Mouse (Mus musculus) hindbrain, embryonic 13.5 days (tissue): Measurements from ENCODE around the gene Frmpd4. TPM values are rescaled to one million over a fixed set of nuclear protein-coding genes. Genes with fewer than 3 reads are reported as not detected.

ENCODE experiments used
- ATAC-seq: fragments of 200-750 bp; cut with Nextera tagmentation; 2 replicates; pipeline ENCODE4 v1.8.0; 2017; ENCODE audit warnings: moderate TSS enrichment; ENCODE audit not compliant: low FRiP score
- H3K27ac ChIP-seq: fragments of 300-500 bp; sonication (generic); 2 replicates; pipeline ENCODE4 v1.5.1; 2015; ENCODE audit warnings: inconsistent platforms, mild to moderate bottlenecking, moderate library complexity
- H3K27me3 ChIP-seq: fragments of 300-500 bp; sonication (generic); 2 replicates; pipeline ENCODE4 v1.6.1; 2015; ENCODE audit warnings: mild to moderate bottlenecking, inconsistent platforms
- H3K36me3 ChIP-seq: fragments of 300-500 bp; sonication (generic); 2 replicates; pipeline ENCODE4 v1.6.1; 2015; ENCODE audit warnings: mild to moderate bottlenecking, inconsistent platforms
- H3K4me1 ChIP-seq: fragments of 300-500 bp; sonication (generic); replicated peaks from 2 replicates; pipeline ENCODE4 v1.6.1; 2015; ENCODE audit warnings: inconsistent platforms
- H3K4me2 ChIP-seq: fragments of 300-500 bp; sonication (generic); 2 replicates; pipeline ENCODE4 v1.6.1; 2015; ENCODE audit warnings: inconsistent platforms, mild to moderate bottlenecking, moderate library complexity
- H3K4me3 ChIP-seq: fragments of 300-500 bp; sonication (generic); 2 replicates; pipeline ENCODE4 v1.5.1; 2015; ENCODE audit warnings: mild to moderate bottlenecking, inconsistent platforms
- H3K9ac ChIP-seq: fragments of 300-500 bp; sonication (generic); 2 replicates; pipeline ENCODE4 v1.6.1; 2015; ENCODE audit warnings: mild to moderate bottlenecking, inconsistent platforms
- H3K9me3 ChIP-seq: fragments of 300-500 bp; sonication (generic); 2 replicates; pipeline ENCODE4 v1.6.1; 2016; ENCODE audit warnings: inconsistent platforms
- WGBS: fragments of 180-500 bp; shearing (Covaris S2); methylation state at CpG from one replicate; pipeline ENCODE4 v1.1.7; 2015; 5-methylcytosine and 5-hydroxymethylcytosine counted together
- polyA plus RNA-seq: library from polyadenylated mRNA; unstranded; fragments of >200 nt; fragmentation: Nextera tagmentation; extraction: Ambion mirVana; gene quantifications from 2 replicates; pipeline ENCODE4 v1.2.1, GENCODE M21; 2015

Frmpd4 gene
- polyA plus RNA-seq, 1 experiment from 2014 or later: 0.74 TPM

GRCm38 (mm10) chrX:168123589-168123965, 453.5 kb downstream of the Frmpd4 start:
- no peaks in the 10 kb centered on the region for H3K9me3 ChIP-seq
- 10% methylated on average over 11 of the region's 11 CpGs for WGBS
- peak overlapping the region; percentile 68 for H3K9ac ChIP-seq
- H3K27me3 ChIP-seq: peaks cover 58% of the 10 kb centered on the region
- H3K36me3 ChIP-seq: no peaks in the 10 kb centered on the region
- H3K4me2 ChIP-seq: peak overlapping the region; percentile 64
- H3K27ac ChIP-seq: peak overlapping the region; percentile 12; the same call in 1 of the 2 replicates
- no peak; the same call in none of the 2 replicates for ATAC-seq
- peak overlapping the region; percentile 50 for H3K4me3 ChIP-seq
- H3K4me1 ChIP-seq: no peaks in the 10 kb centered on the region

DNA sequence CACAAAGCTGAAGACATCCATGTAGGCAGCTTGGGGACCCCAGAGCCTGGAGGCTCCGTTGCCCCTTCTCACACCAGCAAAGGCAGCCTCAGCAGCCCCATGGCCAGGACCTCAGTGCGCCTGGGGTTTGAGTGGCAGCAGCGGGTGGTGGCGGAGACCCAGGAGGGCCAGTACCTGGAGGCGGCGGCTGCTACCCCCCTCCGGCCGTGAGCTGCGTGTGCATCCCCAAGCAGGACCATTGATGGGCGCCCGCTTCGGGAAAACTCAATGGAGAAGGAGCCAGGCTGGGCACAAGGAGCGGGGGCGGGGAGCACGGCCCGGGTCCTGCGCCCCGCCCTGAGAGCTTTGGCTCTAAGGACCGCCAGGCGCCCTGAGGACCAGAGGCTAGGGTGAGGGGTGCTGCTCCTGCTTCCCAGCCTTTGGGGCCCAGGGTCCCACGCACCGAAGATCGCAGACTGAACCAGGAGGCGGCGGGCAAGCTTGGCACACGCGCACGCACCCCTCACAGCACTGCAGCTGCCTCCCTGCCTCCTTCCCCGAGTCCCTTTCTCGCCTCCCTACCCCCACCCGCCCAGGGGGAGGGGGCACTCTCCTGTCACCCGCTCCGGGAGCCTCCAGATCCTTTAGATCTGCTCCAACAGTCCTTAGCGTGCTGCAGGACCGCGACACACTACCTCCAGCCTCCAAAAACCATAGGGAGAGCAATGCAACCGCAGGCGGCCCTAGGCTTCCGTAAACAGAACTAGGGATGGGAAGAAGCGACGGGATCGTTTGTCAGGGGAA, 454.0 kb downstream of the Frmpd4 start:
- Histone ChIP-seq H3K27me3 (peaks cover 64% of the 10 kb centered on the region), H3K9ac (peak overlapping the region; percentile 68), H3K27ac (peak overlapping the region; percentile 12; the same call in 1 of the 2 replicates), H3K4me2 (peak overlapping the region; percentile 64), H3K36me3 (no peaks in the 10 kb centered on the region), H3K9me3 (no peaks in the 10 kb centered on the region), H3K4me3 (peak overlapping the region; percentile 50), H3K4me1 (no peaks in the 10 kb centered on the region)
- WGBS: 18% methylated on average over 29 of the region's 42 CpGs
- peak; percentile 92 for ATAC-seq

GRCm38 (mm10) chrX:168041589-168041988, 535.4 kb downstream of the Frmpd4 start:
- 0 out of 2 replicates have a peak, but pooled peaks cover 2% of the 10 kb centered on the region for H3K27me3 ChIP-seq
- H3K4me3 ChIP-seq: no peak overlapping the region
- no peak overlapping the region for H3K4me2 ChIP-seq
- ATAC-seq: no peak
- no peaks in the 10 kb centered on the region for H3K9me3 ChIP-seq
- H3K27ac ChIP-seq: no peak overlapping the region
- H3K4me1 ChIP-seq: no peaks in the 10 kb centered on the region
- no peak overlapping the region for H3K9ac ChIP-seq
- no peaks in the 10 kb centered on the region for H3K36me3 ChIP-seq

DNA sequence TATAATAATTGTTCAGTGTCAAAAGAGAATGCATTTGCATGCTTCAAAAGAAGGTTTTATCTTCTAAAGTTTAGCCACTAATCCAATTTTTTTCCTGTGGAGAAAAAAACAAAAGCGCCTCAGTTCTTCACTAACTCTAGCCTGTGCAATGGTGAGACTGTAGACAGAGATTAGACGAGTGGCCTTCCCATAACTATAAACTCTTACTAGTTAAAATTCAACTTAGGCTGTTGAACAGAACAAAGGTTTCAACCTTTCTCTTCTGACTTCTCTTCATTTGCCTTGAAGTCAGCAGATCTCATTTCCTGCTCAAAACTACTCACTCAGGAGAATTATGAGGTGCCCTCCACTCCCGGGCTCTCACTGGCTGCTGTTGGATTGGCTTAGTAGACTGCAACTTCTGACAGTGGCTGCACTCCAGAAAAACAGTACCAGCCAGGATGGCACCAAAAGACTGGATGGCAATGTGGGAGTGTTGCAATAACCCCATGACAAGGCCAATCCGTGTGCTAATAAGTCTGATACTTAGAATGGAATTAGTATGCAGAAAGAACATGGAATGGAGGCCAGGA, 556.4 kb downstream of the Frmpd4 start:
- H3K36me3 ChIP-seq: no peaks in the 10 kb centered on the region
- no peaks in the 10 kb centered on the region for H3K9me3 ChIP-seq
- no peak overlapping the region for H3K4me2 ChIP-seq
- H3K4me1 ChIP-seq: no peaks in the 10 kb centered on the region
- H3K9ac ChIP-seq: no peak overlapping the region
- ATAC-seq: no peak
- 86% methylated on average over 4 of the region's 4 CpGs for WGBS
- no peak overlapping the region for H3K27ac ChIP-seq
- peaks cover 22% of the 10 kb centered on the region for H3K27me3 ChIP-seq
- no peak overlapping the region for H3K4me3 ChIP-seq

- Histone ChIP-seq H3K27ac (no peak overlapping the region), H3K4me1 (no peaks in the 10 kb centered on the region), H3K4me2 (no peak overlapping the region), H3K9me3 (no peaks in the 10 kb centered on the region), H3K27me3 (peaks cover 22% of the 10 kb centered on the region), H3K9ac (no peak overlapping the region), H3K4me3 (no peak overlapping the region), H3K36me3 (no peaks in the 10 kb centered on the region)
- no peak for ATAC-seq
- WGBS: 84% methylated on average over 3 of the region's 3 CpGs
Measured at GRCm38 (mm10) chrX:168017792-168018191, 559.2 kb downstream of the Frmpd4 start.

DNA sequence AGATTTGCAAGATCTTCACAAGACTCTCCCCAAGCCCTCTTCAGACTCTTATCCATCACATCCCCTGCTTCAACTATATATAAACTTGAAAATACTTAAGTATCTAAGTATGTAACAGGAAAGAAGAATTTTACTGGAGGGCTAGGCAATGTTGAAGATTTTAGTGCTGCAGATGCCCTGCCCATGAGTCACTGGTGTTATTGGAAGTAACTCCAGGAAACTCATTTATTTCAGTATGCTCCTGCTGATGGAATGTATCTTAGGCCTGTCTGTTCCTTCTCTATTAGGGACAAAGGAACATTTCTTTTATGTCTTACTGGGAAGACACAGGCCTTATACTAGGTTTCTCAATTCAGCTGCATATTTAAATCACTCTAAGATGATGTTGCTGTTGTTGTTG, 592.2 kb downstream of the Frmpd4 start:
- ATAC-seq: no peak
- no peaks in the 10 kb centered on the region for H3K9me3 ChIP-seq
- no peaks in the 10 kb centered on the region for H3K4me1 ChIP-seq
- no peak overlapping the region for H3K4me2 ChIP-seq
- no peak overlapping the region for H3K27ac ChIP-seq
- H3K9ac ChIP-seq: no peak overlapping the region
- H3K27me3 ChIP-seq: peaks cover 26% of the 10 kb centered on the region; the same call in 1 of the 2 replicates
- H3K4me3 ChIP-seq: no peak overlapping the region
- H3K36me3 ChIP-seq: no peaks in the 10 kb centered on the region

DNA sequence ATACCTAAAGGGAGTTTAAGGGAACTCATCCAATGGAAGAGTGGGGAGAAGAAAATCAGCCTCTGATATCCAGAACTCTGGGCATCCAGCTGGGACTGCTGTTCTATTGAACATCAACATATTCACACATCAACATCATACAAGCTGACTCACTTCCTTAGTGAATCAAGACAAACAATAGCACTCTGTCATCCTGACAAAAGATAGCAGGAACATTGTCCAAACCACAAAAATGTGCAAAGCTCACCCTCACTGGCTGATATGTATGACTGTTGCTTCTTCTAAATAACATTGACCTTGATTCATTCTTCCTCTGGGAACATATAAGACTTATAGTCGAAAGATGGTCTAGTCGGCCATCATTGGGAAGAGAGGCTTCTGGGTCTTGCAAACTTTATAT, 625.8 kb downstream of the Frmpd4 start:
- no peaks in the 10 kb centered on the region for H3K36me3 ChIP-seq
- H3K4me2 ChIP-seq: no peak overlapping the region
- 87% methylated on average over 2 of the region's 2 CpGs for WGBS
- no peak overlapping the region for H3K9ac ChIP-seq
- H3K27ac ChIP-seq: no peak overlapping the region
- H3K27me3 ChIP-seq: peaks cover 17% of the 10 kb centered on the region; the same call in 1 of the 2 replicates
- no peaks in the 10 kb centered on the region for H3K4me1 ChIP-seq
- ATAC-seq: no peak
- no peaks in the 10 kb centered on the region for H3K9me3 ChIP-seq
- no peak overlapping the region for H3K4me3 ChIP-seq

GRCm38 (mm10) chrX:167909483-167909882, 667.5 kb downstream of the Frmpd4 start:
- no peaks in the 10 kb centered on the region for H3K9me3 ChIP-seq
- no peak overlapping the region for H3K27ac ChIP-seq
- H3K4me1 ChIP-seq: no peaks in the 10 kb centered on the region
- H3K4me2 ChIP-seq: no peak overlapping the region
- H3K36me3 ChIP-seq: no peaks in the 10 kb centered on the region
- no peak for ATAC-seq
- no peak overlapping the region for H3K4me3 ChIP-seq
- H3K27me3 ChIP-seq: peaks cover 22% of the 10 kb centered on the region; the same call in 1 of the 2 replicates
- H3K9ac ChIP-seq: no peak overlapping the region

GRCm38 (mm10) chrX:167901046-167901445, 676.0 kb downstream of the Frmpd4 start:
- no peak for ATAC-seq
- Histone ChIP-seq H3K36me3 (no peaks in the 10 kb centered on the region), H3K9ac (no peak overlapping the region), H3K27ac (no peak overlapping the region), H3K4me1 (no peaks in the 10 kb centered on the region), H3K4me3 (no peak overlapping the region), H3K4me2 (no peak overlapping the region), H3K27me3 (peaks cover 26% of the 10 kb centered on the region; the same call in 1 of the 2 replicates), H3K9me3 (no peaks in the 10 kb centered on the region)
- WGBS: 85% methylated on average over 3 of the region's 3 CpGs

- 51% methylated on average over 5 of the region's 5 CpGs for WGBS
- H3K4me3 ChIP-seq: no peak overlapping the region
- no peak for ATAC-seq
- H3K36me3 ChIP-seq: no peaks in the 10 kb centered on the region
- no peak overlapping the region for H3K27ac ChIP-seq
- no peaks in the 10 kb centered on the region for H3K9me3 ChIP-seq
- no peak overlapping the region for H3K4me2 ChIP-seq
- no peak overlapping the region for H3K9ac ChIP-seq
- peaks cover 42% of the 10 kb centered on the region for H3K27me3 ChIP-seq
- no peaks in the 10 kb centered on the region for H3K4me1 ChIP-seq
Measured at GRCm38 (mm10) chrX:167854821-167855220, 722.2 kb downstream of the Frmpd4 start.

DNA sequence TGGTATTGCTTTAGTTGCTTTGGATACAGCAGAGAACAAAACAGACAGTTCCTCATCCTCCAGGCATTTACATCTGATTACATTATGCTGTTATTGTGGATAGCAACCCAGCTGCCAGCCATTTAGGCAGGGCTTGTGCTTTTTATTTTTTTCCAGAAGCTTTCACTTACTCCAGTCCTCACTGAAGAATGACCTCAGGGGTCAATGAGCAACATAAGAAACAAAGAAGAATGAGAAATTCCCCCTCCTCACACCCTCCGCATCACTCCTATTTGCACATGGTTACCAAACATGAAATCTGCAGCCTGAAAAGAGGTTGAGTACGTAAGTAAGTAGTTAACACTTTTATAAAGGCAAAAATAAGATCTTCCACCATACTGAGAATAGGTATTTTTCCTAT, 744.5 kb downstream of the Frmpd4 start:
- Histone ChIP-seq H3K9ac (no peak overlapping the region), H3K36me3 (no peaks in the 10 kb centered on the region), H3K27ac (no peak overlapping the region), H3K27me3 (peaks cover 13% of the 10 kb centered on the region), H3K9me3 (no peaks in the 10 kb centered on the region), H3K4me1 (no peaks in the 10 kb centered on the region), H3K4me3 (no peak overlapping the region), H3K4me2 (no peak overlapping the region)
- WGBS: 54% methylated on average over 2 of the region's 2 CpGs
- no peak for ATAC-seq

- Histone ChIP-seq H3K4me1 (no peaks in the 10 kb centered on the region), H3K27ac (no peak overlapping the region), H3K4me3 (no peak overlapping the region), H3K27me3 (peaks cover 20% of the 10 kb centered on the region; the same call in 1 of the 2 replicates), H3K4me2 (no peak overlapping the region), H3K9me3 (no peaks in the 10 kb centered on the region), H3K9ac (no peak overlapping the region), H3K36me3 (no peaks in the 10 kb centered on the region)
- no peak for ATAC-seq
Measured at GRCm38 (mm10) chrX:167828456-167828855, 748.6 kb downstream of the Frmpd4 start.

- ATAC-seq: no peak
- WGBS: 50% methylated on average over 4 of the region's 4 CpGs
- Histone ChIP-seq H3K27ac (no peak overlapping the region), H3K36me3 (no peaks in the 10 kb centered on the region), H3K4me2 (no peak overlapping the region), H3K9me3 (no peaks in the 10 kb centered on the region), H3K4me1 (no peaks in the 10 kb centered on the region), H3K27me3 (peaks cover 20% of the 10 kb centered on the region), H3K4me3 (no peak overlapping the region), H3K9ac (no peak overlapping the region)
Measured at GRCm38 (mm10) chrX:167817363-167817762, 759.7 kb downstream of the Frmpd4 start.
